Mouse (Mus musculus): ENCODE results near the gene Epb41l4b.

- TF ChIP-seq CTCF (IDR thresholded peaks at IDR 0.05; ENCODE audit: control insufficient read depth, insufficient read depth, low read length) = no peak
- no peak for TF ChIP-seq POLR2A (IDR thresholded peaks at IDR 0.05; ENCODE audit: borderline replicate concordance, control insufficient read depth, low read depth, low read length)
These were observed 24.4 kb downstream of the Epb41l4b start for GRCm38 (mm10) chr4:57118883-57119282.

Measured in bone marrow, adult 2 months (tissue).